Mouse (Mus musculus) C2C12 (cell line): Measurements from ENCODE around the gene Krt13.

ENCODE experiments used
- CEBPB ChIP-seq: IDR thresholded peaks from one replicate; pipeline ENCODE4 v1.6.1; 2011; ENCODE audit warnings: low read depth, mild to moderate bottlenecking, control low read depth, moderate library complexity
- CTCF ChIP-seq: IDR thresholded peaks from one replicate; pipeline ENCODE4 v1.5.1; 2011; ENCODE audit not compliant: control insufficient read depth, insufficient read depth, insufficient read length
- FOSL1 ChIP-seq: IDR thresholded peaks from one replicate; pipeline ENCODE4 v1.8.0; 2011; ENCODE audit warnings: mild to moderate bottlenecking, low read length; ENCODE audit not compliant: poor library complexity, insufficient read depth, severe bottlenecking
- MAX ChIP-seq: IDR thresholded peaks from one replicate; pipeline ENCODE4 v1.6.1; 2011; ENCODE audit warnings: mild to moderate bottlenecking, control low read depth

- TF ChIP-seq CEBPB: no peak
- TF ChIP-seq MAX: no peak
- no peak for TF ChIP-seq CTCF
- no peak for TF ChIP-seq FOSL1
Observed at GRCm38 (mm10) chr11:100139391-100139790, 18.0 kb upstream of the Krt13 start.
